Mouse (Mus musculus) MN1 (cell line): Measurements from ENCODE around the gene Dctd.
"Not testable (repeated sequence)": the region's sequence is repeated elsewhere in the genome, so short reads cannot be mapped to it uniquely, and the experiment has no call there.

ENCODE experiments used
- DNase-seq: peaks from one replicate; pipeline ENCODE4 v3.0.0-alpha.2; 2016; ENCODE audit warnings: low spot score

The Dctd gene

DNA sequence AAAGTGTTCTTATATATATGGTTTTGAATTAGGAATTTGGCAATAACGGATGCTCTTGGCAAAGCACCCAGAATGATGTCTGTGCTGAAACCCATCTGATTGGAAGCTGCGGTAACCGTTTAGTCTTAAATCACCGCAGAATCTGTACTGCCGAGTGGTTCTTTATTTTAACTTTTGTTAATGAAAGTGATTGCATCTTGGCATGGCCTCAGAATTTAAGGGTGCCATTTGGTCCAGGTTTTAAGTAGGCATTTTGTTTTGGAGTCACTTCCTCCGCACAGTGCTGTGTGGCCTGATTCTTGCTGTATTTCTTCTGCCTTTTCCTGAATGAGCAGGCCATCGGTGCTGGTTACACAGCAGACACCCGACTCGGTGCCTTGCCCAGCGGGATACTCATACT is 47.6 kb downstream of the Dctd start:
- DNase-seq = no peak

GRCm38 (mm10) chr8:48152062-48152738 is 53.3 kb downstream of the Dctd start:
- DNase-seq = peak; percentile 84

- peak; percentile 73 for DNase-seq
Observed at GRCm38 (mm10) chr8:48153360-48154121, 54.6 kb downstream of the Dctd start.

GRCm38 (mm10) chr8:48157718-48158117 is 58.8 kb downstream of the Dctd start:
- DNase-seq = no peak

GRCm38 (mm10) chr8:48158560-48159217 is 59.8 kb downstream of the Dctd start:
- no peak for DNase-seq

DNA sequence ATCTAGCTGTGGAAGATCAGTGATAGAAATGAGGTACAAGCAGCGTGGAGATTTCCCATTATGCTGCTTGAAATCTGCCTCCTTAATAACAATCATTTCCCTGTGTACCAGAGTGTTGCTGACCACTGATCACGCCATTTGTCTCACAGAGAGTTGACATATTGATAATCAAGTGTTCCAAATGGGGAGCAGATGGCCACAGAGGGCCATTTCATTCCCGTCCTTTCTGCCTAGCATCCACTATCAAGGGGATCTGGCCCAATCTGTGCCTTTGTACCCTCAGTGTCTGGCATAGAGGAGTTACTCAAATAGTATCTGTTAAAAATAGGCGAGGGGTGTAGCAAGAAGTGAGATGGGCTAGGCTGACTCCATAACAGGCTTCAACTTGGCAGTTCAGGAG is 78.5 kb downstream of the Dctd start:
- no peak for DNase-seq

- DNase-seq = no peak
Observed at GRCm38 (mm10) chr8:48177876-48178275, 79.0 kb downstream of the Dctd start.

GRCm38 (mm10) chr8:48178993-48179392 is 80.1 kb downstream of the Dctd start:
- no peak for DNase-seq

DNA sequence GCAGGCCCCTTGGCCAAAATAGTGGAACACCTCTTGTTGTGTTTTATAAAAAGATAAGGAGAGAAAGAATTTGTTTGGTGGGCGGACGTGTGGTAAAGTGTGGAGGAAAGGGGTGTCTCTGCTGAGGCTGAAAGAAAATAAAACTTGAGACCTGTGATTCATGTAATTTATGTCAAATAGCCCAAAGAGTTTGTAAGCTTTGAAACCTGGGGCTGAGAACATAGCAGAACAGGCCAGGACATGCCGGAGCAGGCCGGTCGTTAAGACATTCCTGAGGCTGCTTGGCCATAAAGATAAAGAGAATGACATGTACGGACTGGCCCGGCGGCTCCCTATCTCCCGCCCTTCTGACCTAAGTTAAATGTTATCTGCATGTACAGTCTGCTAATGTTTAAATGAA is 81.3 kb downstream of the Dctd start:
- DNase-seq = not testable (repeated sequence)

DNA sequence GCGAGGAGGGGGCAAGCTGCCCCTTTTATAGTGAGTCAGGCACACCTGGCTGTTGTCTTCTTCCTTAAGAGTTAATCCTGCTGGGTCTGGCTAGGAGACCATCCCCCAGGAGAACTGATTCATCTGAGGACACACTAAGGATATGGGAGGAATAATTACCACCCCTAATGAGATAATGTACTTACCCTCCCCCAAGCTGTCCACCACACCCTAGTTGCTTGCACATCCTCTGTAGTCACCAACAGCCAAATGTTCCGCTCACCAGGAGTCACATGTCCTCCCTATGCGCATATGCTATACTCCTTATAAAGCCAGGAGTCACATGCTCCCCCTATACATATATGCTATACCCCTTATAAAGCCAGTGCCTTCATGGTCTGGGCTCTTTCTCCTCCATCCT is 82.1 kb downstream of the Dctd start:
- no peak for DNase-seq

GRCm38 (mm10) chr8:48183758-48184157 is 84.9 kb downstream of the Dctd start:
- no peak for DNase-seq

DNA sequence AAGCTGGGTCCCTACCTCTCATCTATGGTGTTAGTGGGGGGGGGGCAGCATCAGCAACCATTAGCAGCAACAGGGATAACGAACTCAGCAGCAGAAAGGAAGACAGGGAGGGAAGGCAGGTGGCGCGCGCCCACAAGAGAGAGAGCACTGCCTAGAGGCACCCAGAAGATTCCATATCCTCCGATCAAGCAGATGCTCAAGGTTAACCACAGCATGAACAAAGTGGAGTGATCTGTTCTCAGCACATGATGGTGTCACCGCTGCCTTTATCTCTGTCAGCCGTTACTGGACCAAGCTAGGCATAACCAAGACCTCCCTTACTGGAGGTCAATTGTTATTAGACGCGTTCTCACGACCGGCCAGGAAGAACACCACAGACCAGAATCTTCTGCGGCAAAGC is 89.7 kb downstream of the Dctd start:
- no peak for DNase-seq

- no peak for DNase-seq
Observed at GRCm38 (mm10) chr8:48195971-48196370, 97.1 kb downstream of the Dctd start.

- DNase-seq = no peak
Observed at GRCm38 (mm10) chr8:48199171-48199570, 100.3 kb downstream of the Dctd start.

GRCm38 (mm10) chr8:48202632-48203031 is 103.7 kb downstream of the Dctd start:
- no peak for DNase-seq
